Mouse (Mus musculus): ENCODE results near the gene Tmem104.
A peak's percentile ranks its signal among the peaks of the same experiment; 100 is the strongest.

The Tmem104 gene

DNA sequence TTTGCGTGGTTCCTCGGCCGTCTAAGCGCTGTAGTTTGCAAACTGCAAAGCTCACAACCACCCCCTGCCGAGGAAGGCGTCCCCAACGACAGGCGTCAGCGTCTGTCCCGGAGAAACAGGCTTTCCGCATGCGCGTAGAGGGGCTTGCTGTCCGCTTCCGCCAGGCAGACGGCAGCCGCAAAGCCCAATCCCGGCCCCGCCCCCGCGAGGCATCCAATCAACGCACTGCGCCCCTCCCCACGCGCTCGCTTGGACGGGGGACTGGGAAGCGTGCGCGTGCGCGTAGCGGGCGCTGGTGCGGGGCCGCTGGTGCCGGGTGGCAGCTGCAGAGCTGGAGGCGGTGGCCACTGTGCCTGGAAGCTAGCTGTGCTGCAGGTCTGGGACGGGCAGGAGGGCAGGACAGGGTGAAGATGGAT is at the start of gene Tmem104:
Gene Tmem104, plus strand, starts transcription at position 264 of the 416 bp plus-strand sequence.
- DNase-seq: peak; percentile 100

DNA sequence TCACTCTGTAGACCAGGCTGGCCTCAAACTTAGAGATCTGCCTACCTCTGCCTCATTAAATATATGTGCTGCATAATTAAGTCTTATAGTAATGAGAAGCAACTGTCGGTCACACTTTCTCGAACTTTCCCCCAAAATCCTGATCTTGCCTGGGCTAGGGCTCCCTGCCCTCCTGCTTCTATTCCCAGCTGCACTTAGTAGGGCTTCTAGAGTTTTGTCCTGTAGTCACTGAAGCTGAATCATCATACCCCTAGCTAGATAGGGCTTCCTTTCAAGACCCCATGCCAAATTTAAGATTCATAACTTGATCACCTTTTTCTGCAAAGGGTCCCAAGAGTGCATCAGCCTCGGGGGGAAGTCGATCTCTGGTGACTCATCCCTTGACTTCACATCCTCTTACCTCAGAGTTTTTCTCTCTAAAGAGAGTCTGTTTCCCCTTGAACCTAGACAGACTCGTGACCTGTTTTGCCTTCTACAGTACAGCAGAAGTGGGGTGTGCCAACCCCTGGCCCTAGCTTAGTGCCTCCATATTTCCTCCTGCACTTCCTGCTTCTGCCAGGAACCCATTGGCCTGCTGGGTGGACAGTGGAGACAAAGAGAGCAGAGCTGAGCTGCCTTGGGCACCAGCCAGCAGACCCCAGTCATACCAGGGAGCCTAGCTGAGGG is 48.6 kb upstream of the Tmem104 start:
- DNase-seq: no peak

DNA sequence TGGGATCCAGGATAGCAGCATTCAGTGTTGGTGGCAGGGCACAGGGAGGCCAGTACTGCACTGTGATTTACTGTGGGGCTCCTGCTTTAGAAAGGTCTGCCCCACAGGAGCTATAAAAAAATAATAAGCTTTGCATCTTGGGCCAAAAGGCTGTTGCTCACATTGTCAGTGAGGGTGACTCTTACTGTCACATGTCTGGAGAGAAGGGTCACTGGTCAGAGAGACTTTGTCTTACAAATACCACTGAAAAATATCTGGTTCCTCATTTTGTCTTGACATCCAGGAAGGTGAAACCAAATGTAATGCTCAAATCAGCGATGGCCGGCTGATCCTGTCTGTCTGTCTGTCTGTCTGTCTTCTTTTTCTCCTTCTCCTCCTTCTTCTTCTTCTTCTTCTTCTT is 45.3 kb upstream of the Tmem104 start:
- no peak for DNase-seq

DNA sequence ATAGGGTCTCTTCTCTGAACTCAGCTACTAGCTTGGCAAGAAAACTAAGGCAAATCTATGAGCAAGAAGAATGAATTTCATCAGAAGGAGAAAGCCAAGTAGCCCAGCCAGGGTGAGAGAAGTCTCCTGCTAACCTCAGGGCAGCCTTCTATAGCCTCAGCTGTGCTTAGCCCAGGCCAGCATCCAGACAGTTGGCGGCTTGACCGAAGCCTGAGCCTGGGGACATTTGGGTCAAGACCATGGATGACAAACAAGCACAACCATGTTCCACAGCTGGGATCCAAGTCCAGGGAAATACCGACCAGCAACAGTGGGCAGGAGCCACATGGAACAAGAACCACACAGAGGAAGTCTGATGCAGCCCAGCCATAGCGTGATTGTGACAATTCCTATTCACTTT is 39.5 kb upstream of the Tmem104 start:
- DNase-seq: no peak

DNA sequence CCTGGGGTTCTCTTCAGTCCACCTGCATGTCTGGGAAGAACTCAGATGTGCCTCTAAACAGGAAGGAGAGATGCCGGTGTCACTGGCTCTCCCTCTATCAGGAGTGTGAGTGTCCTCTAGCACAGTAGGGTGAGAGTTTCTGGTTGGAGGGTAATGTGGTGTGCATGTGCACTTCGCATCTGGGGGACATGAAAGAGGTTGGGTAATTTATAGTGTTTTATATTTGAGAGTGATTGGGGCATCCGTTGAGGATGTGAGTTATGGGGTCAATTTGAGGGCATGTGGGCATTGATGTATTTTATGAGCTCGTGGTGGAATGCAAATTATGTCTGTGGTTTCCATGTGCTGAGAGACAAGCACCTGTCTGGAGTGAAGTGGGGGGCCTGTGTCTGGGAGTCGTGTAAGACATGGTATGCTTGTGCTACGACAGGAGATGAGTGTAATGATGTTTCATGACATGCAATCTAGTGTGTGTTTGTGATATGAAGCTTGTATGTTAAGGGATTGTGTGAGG is 36.5 kb upstream of the Tmem104 start:
- no peak for DNase-seq

DNA sequence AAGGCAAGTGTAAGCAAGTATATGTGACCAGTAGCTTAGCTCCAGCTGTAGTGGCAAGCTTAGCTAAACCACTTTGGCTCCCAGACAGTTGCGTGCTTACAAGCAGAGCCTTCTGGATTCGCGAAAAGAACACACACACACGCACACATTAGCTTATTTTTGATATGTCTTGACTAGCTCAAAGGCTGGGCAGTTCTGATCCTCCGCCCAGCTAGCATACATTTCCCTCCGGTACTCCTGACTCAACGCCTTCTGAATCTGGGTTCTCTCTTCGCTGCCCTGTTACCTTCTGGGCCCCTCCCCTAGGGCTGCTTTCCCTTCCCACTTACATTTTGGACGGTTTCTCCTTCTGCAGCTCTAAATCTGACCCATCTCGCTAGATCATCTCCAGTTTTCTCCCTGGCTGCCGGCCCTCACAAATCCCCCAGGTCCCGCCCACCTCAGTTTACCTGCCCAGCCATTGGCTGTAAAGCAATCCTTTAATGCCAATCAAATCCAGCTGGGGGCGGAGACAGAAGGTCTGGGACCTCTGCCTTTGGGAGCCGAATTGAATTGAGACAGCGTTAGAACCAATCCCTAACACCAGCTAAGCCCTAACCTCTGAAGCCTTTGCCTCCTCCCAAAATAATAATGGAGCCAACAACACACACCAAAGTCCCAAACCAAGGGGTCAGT is 35.4 kb upstream of the Tmem104 start:
- DNase-seq: peak; percentile 73

DNA sequence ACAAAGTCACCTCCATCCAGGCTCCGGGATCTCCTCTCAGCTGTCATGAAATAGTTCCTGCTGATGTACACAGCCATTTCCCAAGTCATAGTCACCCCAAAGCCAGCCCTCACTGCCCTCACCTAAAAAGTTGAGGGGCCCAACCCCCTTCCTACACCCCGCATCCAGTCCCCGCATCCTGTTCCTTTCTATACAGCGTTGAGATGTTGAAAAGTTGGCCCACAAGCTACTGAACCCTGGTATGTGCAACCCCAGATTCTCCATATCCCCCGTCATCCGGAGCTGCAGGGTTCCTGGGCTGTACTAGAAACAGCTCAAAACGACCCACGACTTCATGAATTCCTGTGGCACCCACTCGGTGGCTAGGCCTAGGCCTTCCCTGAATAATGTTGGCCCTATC is 34.2 kb upstream of the Tmem104 start:
- DNase-seq: no peak

DNA sequence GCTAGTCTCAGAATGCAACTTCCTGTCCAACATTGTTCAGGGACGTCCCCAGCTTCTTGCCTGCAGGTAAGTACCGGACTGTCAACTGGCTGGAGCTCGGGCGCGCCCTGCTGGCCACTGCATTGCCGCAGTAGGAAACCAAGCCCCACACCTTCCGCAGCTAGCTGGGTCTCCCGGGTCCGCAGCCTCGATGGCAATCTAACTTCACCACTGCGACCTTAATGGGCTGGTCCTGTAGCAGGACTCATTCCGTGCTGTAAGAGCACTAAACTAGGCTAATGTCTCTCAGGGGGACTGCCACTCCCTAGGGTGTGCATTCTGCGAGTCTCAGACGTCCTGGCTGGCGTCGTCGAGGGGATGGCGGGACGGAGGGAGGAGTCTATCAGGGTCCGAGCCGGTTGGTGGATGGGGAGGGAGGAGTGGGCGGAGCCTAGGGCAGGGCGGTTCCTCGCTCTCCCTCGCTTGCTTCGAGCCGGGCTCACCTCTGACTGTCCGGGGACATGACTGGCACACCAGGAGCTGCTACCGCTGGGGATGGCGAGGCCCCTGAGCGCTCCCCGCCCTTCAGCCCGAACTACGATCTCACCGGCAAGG is 33.5 kb upstream of the Tmem104 start:
- peak; percentile 85 for DNase-seq

DNA sequence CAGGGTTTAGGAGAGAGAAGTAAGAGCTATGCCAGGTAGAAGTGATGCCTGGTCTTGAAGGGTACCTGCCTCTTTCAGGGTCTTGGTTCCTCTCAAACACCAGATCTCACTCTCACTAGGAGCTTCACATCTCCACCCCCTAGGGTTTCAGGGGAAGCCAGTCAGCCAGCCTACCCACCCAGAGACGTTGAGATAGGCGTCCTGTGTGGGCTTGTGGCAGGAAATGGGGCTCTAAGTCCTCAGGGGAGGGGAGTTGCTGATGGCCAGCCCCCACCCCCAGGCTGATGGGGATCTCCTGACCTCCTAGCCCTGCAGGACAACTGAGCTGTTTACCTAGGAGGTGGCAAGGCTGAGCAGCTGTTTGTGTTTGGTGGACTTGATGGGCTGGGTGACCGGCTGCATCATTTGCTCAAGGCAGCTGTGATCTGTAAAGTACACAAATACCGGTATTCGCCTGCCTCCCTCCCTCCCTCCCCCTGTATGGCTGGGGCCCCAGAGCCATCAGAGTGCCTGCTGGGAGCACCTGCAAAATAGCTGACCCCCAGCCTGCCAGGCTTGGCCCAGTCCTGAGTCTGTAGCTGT is 32.1 kb upstream of the Tmem104 start:
- no peak for DNase-seq

DNA sequence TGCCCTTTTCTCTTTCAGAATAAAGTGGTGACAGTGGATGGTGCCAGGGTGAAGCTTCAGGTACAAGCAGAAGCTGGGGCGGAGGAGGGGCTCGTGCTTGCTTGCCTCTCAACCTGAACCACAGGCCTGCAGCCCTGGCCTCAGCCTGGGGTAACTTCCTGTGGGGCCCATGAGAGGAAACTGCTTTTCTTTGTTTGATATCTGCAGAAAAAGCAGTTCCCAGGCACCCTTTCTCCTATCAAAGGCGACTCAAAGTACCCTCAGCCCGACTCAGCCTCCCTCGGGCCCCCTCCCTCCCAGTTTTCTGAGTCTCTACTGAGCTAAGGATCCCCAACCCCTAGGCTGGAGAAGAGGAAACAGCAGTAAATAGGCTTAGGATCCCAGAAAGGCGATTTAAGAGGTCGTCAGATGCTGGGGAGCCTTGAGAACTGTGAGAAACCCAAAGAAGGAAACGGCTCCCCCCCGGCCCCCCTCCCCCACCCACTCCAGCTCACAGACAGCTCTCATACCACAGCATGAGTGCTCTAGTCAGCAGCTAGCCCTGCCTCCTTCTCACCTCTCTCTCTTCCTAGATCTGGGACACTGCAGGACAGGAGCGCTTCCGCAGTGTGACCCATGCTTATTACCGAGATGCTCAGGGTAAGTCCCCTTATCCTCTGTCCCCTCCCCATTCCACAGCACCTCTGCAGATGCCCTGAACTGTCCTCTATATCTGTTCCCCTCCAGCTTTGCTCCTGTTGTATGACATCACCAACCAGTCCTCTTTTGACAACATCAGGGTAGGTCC is 29.2 kb upstream of the Tmem104 start:
- no peak for DNase-seq

DNA sequence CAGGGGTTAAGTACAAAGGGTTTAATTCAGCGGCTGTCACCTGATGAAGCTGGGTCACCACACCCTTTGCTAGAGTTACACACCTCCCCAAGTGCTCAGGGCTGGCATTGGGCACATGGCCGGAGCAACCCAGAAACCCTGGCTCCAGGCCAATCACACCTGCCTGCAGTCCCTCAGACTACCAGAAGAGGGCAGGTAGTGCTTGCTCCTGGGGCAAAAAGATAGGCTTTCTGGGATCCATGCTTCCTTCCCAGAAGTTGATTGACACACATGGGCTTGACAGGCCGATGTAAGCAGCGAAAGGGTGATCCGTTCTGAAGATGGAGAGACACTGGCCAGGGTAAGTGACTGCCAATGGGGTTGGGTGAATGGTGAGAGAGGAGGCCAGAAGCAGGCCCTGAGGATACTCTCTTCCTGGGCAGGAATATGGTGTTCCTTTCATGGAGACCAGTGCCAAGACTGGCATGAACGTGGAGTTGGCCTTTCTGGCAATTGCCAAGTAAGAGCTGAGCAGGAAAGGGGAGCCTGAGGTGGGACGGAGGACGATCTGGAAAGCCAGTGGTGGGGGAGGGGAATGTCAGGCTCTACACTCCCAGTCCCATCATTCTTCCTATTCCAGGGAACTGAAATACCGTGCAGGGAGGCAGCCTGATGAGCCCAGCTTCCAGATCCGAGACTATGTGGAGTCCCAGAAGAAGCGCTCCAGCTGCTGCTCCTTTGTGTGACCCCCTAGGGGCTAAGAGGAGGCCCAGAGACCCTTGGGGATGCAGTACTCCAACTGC is 27.1 kb upstream of the Tmem104 start:
- peak; percentile 88 for DNase-seq

DNA sequence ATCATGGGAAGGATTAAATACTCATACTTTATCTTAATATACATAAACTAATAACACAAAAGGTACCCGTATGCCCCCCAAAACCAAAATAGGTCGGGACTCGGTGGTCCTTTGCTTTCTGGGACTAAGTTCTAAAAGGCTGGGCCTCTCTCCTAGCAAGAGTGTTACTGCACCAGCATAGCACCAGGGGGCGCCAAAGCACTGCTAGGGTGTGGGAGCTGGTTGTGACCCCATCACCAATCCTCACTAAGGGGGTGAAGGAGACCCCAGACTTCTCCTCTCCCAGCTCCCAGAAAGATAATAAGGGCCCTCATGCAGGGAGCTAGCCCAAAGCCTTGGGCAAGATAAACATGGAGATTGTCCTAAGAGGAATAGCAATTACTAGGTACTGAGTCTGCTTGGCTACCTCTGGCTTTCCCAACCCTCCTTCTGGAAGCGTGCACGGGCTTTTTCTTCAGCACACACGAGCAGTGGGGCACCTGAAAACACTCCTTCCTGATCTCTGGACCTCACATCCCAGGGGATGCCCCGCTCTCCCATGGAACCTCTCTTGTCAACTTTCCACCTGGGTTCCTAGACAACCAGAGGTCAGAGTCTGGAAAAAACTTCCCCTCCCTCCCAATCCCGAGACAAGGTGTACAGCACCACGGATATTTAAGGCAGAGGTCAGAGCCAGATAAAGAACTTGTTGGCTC is 26.3 kb upstream of the Tmem104 start:
- DNase-seq: peak; percentile 88

DNA sequence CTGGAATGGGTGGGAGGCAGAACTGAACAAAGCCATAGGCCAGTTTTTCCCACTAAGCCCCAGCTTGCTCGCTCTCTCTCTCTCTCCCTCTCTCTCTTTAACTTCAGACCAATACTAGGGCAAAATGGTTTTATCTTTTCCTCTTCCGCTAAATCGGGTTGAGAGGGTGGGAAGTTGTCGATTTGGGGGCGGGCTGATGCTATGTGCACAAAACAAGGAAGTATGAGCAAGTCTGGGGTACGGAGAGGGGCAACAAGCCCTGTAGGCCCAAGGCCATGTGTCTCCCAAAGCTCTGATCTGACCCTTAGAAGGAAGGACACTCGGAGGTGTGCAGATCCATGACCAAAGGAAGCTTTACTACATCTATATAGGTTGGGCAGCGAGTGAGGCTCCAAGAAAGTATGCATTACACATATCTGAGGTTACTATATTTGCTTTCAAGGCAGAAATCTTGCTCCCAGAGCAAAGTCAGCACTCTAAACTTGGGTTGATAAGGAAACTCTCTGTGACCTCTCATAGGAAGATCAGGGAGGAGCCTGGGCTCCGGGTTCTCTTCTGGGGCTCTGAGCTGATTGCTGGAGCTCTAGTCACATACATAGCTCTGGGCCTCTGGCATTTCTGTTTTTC is 25.6 kb upstream of the Tmem104 start:
- DNase-seq: no peak

DNA sequence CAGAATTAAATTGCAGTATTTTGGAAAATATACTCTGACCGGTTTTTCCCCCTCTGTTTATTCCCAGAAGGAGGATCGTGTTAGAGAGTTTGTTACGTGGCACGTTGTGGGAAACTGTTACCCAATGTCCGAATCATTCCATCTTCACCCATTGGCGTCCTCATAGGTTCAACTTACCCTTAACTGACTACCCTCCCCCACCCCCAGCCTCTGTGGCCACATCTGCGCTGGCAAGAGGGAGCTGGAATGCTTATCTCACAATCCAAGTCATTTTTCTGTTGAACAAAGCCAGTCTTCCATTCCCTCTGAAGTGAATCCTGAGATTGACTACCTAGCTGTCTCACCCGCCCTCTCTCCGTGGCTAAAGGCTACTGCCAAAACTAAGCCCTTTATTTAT is 25.1 kb upstream of the Tmem104 start:
- no peak for DNase-seq

DNA sequence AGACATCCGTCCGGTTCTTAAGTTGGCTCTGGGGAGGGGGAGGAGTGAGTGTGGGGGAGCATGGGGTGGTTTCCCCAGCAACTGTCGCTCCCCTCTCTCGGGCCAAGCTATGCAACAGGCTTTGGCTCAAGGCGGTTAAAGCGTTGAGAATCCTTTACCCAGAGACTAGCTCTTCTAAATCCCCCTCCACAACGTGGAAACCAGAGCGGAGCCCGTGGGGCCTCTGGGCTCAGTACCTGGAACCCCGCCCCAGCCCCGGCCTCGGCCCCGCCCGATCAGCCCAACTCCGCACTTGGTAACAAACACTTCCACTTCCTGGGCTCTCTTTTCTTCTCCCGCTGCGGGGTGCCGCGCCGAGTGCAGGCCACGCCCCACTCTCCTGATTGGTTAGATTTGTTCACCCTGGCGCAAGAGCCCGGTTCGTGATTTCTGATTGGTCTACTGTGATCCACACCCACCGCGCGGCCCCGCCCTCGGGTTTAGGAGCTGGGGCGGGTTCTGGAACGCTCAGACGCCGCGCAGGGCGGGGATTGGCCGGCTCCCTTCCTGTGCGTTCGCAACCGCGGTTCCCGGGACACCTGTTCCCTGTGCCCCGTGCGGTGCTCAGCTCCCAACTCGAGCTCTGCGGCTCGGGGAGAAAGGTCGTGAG is 24.3 kb upstream of the Tmem104 start, which contains the start of gene Slc9a3r1:
Gene Slc9a3r1, plus strand, starts transcription at position 510 of the 649 bp plus-strand sequence.
- DNase-seq: peak; percentile 98

DNA sequence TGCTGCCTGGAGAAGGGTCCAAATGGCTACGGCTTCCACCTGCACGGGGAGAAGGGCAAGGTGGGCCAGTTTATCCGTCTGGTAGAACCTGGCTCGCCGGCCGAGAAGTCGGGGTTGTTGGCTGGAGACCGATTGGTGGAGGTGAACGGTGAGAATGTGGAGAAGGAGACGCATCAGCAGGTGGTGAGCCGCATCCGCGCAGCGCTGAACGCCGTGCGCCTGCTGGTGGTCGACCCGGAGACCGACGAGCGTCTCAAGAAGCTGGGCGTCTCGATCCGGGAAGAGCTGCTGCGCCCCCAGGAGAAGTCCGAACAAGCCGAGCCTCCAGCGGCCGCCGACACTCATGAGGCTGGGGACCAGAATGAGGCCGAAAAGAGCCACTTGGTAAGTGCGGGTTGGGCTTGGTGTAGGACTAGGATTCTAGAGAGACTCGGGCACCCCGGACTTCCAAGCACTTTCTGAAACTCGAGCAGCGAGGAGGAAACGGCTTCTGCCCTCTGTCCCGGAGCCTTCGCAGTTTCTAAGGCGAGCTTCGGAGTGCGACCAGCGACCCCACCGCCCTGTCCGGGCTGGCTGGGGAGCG is 23.6 kb upstream of the Tmem104 start:
- peak; percentile 48 for DNase-seq

DNA sequence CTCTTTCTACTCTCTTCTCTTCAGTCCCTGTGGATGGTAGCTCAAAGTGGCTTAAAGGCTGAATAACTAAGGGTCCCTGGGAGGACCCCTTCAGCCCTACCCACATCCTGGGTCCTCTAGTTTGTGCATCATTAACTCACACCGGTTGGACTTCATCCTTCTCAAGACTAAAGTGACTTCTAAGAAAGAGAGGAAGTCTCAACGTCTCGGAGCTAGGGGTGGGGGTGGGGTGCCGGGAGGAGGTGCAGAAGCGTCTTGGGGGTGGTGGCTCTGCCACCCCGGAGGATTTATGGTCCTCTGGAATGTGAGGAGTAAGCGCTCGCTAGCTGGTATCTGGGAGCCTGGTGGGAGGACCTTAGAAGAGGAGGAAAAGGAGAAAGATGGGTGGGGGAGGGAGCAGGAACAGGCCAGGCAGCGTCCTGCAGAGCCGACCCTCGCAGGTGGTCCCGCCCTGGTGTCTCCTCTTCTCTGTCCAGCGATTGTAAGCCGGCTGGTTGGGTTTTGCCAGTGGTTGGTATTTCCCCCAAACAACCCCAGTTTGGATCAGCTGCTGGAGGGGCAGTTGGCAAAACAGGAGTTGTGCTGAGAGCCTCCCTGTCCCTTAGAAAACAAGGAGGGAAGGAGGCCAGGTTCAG is 22.8 kb upstream of the Tmem104 start:
- DNase-seq: no peak

DNA sequence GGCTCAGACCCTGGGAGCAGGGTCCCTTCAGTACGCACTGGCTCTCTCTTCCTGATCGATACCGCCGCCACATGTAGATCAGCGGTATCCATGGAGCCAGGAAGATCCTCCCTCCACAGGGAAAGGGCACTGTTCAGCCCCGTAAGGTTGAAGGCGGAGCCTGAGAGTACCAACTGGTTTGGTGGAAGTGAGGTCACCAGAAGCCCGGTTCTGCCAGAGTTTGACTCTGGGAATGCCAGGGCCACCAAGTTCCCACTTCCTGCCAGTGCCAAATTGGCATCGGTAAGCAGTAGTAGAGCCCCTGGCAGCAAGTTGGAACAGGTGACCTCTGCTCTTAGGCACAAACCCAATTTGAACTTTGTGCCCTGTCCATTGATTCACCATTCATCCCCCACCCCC is 22.3 kb upstream of the Tmem104 start:
- DNase-seq: peak; percentile 38

DNA sequence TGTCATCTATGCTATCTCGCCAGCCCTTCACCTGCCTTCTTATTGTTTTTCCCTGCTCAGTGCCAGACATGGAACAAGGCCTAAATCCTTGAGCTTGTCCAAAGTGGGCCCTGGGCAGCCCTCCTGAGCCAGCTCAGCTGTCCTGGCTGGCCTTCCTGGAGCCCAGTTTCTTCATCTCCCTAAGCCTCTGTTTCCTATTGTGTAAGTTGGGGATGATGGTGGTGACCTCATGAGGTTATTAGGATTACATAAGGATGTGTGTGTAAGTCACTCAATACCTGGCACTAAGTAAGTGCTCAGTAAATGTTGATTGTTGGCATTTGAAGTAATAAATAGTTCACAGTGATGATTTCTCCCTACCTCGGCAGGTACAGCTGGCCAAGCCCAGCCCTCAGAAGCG is 20.5 kb upstream of the Tmem104 start:
- DNase-seq: no peak
